In genomic region chr19:14314301-14314700, GRCm38 (mm10) we compare ENCODE assay signal across 27 mouse cellular contexts.
DNase-seq lines count a peak whose midpoint lies in the region; ATAC-seq and TF ChIP-seq lines count a peak whose summit lies in the region.
"Had no signal": no experiment of that assay in that cellular context is flagged by ENCODE, and none has a peak within 500 bp of the region (broad histone marks: within the 10 kb centered on the region; RNA-seq: fewer than 3 reads in every experiment).

No protein-coding gene starts in this region.

- H3ac ChIP-seq in myocyte (ENCODE audit: control insufficient read depth, insufficient read length): no peak overlapping the region

- peak overlapping the region; percentile 21; the same call in 1 of the 2 replicates for H3K4me2 ChIP-seq in hindbrain, postnatal 0 days (ENCODE audit: low read depth, low read length)
- H3K4me2 ChIP-seq in hindbrain, embryonic 11.5 days (replicated peaks; ENCODE audit: low read depth, low read length): no peak overlapping the region
- H3K4me2 ChIP-seq in midbrain, embryonic 16.5 days (ENCODE audit: low read length): peak overlapping the region; percentile 8
- H3K4me2 ChIP-seq in midbrain, embryonic 11.5 days: no peak overlapping the region
- H3K4me2 ChIP-seq in myocyte (ENCODE audit: low read depth): peak overlapping the region; percentile 2
- no peak overlapping the region for H3K4me2 ChIP-seq in intestine, embryonic 15.5 days (replicated peaks)
- H3K4me2 ChIP-seq: embryonic facial prominence, embryonic 13.5 days; forebrain, embryonic 13.5 days; hindbrain, embryonic 13.5 days; lung, embryonic 14.5 days; neural tube, embryonic 12.5 days had no signal

- no peaks in the 10 kb centered on the region for H3K4me1 ChIP-seq in hindbrain, postnatal 0 days (ENCODE audit: insufficient read depth, low read length)
- H3K4me1 ChIP-seq in hindbrain, embryonic 11.5 days (replicated peaks; ENCODE audit: control insufficient read depth, insufficient read depth, low read length): no peaks in the 10 kb centered on the region
- 0 out of 2 replicates have a peak, but pooled peaks cover 2% of the 10 kb centered on the region for H3K4me1 ChIP-seq in midbrain, embryonic 16.5 days (ENCODE audit: control insufficient read depth, insufficient read depth, low read length)
- no peaks in the 10 kb centered on the region for H3K4me1 ChIP-seq in midbrain, embryonic 11.5 days (ENCODE audit: control insufficient read depth, insufficient read depth, low read length)
- H3K4me1 ChIP-seq in intestine, embryonic 15.5 days (replicated peaks): no peaks in the 10 kb centered on the region
- H3K4me1 ChIP-seq: embryonic facial prominence, embryonic 13.5 days; megakaryocyte, embryonic 14.5 days; neural tube, embryonic 12.5 days had no signal

- TF ChIP-seq POLR2A in myocyte (IDR thresholded peaks at IDR 0.05; ENCODE audit: insufficient read length, low read depth): no peak

- H3K79me2 ChIP-seq in myocyte (ENCODE audit: control insufficient read depth, insufficient read depth): no peaks in the 10 kb centered on the region

- no peaks in the 10 kb centered on the region for H3K36me3 ChIP-seq in hindbrain, postnatal 0 days (ENCODE audit: insufficient read depth, low read length)
- H3K36me3 ChIP-seq in hindbrain, embryonic 11.5 days (ENCODE audit: control insufficient read depth, insufficient read depth, low read length): no peaks in the 10 kb centered on the region
- H3K36me3 ChIP-seq in midbrain, embryonic 16.5 days (ENCODE audit: control insufficient read depth, insufficient read depth, low read length): no peaks in the 10 kb centered on the region
- no peaks in the 10 kb centered on the region for H3K36me3 ChIP-seq in midbrain, embryonic 11.5 days (ENCODE audit: control insufficient read depth, insufficient read depth, low read length)
- no peaks in the 10 kb centered on the region for H3K36me3 ChIP-seq in myocyte (ENCODE audit: control insufficient read depth, insufficient read depth)
- no peaks in the 10 kb centered on the region for H3K36me3 ChIP-seq in intestine, embryonic 15.5 days
- H3K36me3 ChIP-seq: embryonic facial prominence, embryonic 13.5 days; hindbrain, embryonic 13.5 days; neural tube, embryonic 12.5 days had no signal

- H3K9me3 ChIP-seq in hindbrain, postnatal 0 days (ENCODE audit: low read length): no peaks in the 10 kb centered on the region
- no peaks in the 10 kb centered on the region for H3K9me3 ChIP-seq in hindbrain, embryonic 11.5 days (ENCODE audit: control insufficient read depth, low read length)
- no peaks in the 10 kb centered on the region for H3K9me3 ChIP-seq in midbrain, embryonic 16.5 days (replicated peaks; ENCODE audit: control insufficient read depth, low read length, poor library complexity, severe bottlenecking)
- no peaks in the 10 kb centered on the region for H3K9me3 ChIP-seq in midbrain, embryonic 11.5 days (ENCODE audit: control insufficient read depth, low read length)
- H3K9me3 ChIP-seq in intestine, embryonic 15.5 days: no peaks in the 10 kb centered on the region
- H3K9me3 ChIP-seq: embryonic facial prominence, embryonic 13.5 days; forebrain, embryonic 13.5 days; hindbrain, embryonic 13.5 days; neural tube, embryonic 12.5 days had no signal

- no peak overlapping the region for H3K27ac ChIP-seq in hindbrain, postnatal 0 days
- no peak overlapping the region for H3K27ac ChIP-seq in hindbrain, embryonic 11.5 days (ENCODE audit: low read depth, low read length)
- H3K27ac ChIP-seq in midbrain, embryonic 16.5 days (ENCODE audit: low read length): no peak overlapping the region
- H3K27ac ChIP-seq in midbrain, embryonic 11.5 days (ENCODE audit: low read depth, low read length): no peak overlapping the region
- H3K27ac ChIP-seq in intestine, embryonic 15.5 days: no peak overlapping the region
- H3K27ac ChIP-seq: embryonic facial prominence, embryonic 13.5 days; forebrain, embryonic 13.5 days; heart, adult 2 months; hindbrain, embryonic 13.5 days; left cerebral cortex, adult 2 months; liver, embryonic 14.5 days; neural tube, embryonic 12.5 days had no signal

- DNase-seq in cerebellum, postnatal 14 days: peak; percentile 5 to 35
- DNase-seq in hindbrain, postnatal 0 days (ENCODE audit: low spot score): peak; percentile 41
- no peak for DNase-seq in hindbrain, embryonic 11.5 days (ENCODE audit: low spot score)
- DNase-seq in midbrain, embryonic 11.5 days (ENCODE audit: low spot score, missing footprints): no peak
- DNase-seq: adrenal gland, postnatal 14 days; cerebellum, adult 11 months; cerebellum, postnatal 25 days; embryo, embryonic 11 days; gastrocnemius, postnatal 25 days; heart, adult 2 months; kidney, adult 9 months; kidney, postnatal 14 days; lung, embryonic 14.5 days; thymus, postnatal 14 days had no signal

- H3K4me3 ChIP-seq in hindbrain, postnatal 0 days (ENCODE audit: low read length): no peak overlapping the region
- H3K4me3 ChIP-seq in hindbrain, embryonic 11.5 days (ENCODE audit: low read depth, low read length): no peak overlapping the region
- no peak overlapping the region for H3K4me3 ChIP-seq in midbrain, embryonic 16.5 days (ENCODE audit: low read depth, low read length)
- no peak overlapping the region for H3K4me3 ChIP-seq in midbrain, embryonic 11.5 days (ENCODE audit: low read depth, low read length)
- no peak overlapping the region for H3K4me3 ChIP-seq in myocyte
- no peak overlapping the region for H3K4me3 ChIP-seq in intestine, embryonic 15.5 days (replicated peaks)
- H3K4me3 ChIP-seq: embryonic facial prominence, embryonic 13.5 days; erythroblast, embryonic 14.5 days; forebrain, embryonic 13.5 days; heart, adult 2 months; hindbrain, embryonic 13.5 days; left cerebral cortex, adult 2 months; megakaryocyte, embryonic 14.5 days; neural tube, embryonic 12.5 days had no signal

- 49% methylated on average over 7 of the region's 7 CpGs for WGBS in hindbrain, postnatal 0 days
- WGBS in hindbrain, embryonic 11.5 days: 74% methylated on average over 7 of the region's 7 CpGs
- WGBS in midbrain, embryonic 16.5 days: 52% methylated on average over 7 of the region's 7 CpGs
- WGBS in midbrain, embryonic 11.5 days: 72% methylated on average over 7 of the region's 7 CpGs
- WGBS in intestine, embryonic 15.5 days: 77% methylated on average over 7 of the region's 7 CpGs

- H3K27me3 ChIP-seq in hindbrain, postnatal 0 days (ENCODE audit: insufficient read depth, low read length): no peaks in the 10 kb centered on the region
- no peaks in the 10 kb centered on the region for H3K27me3 ChIP-seq in hindbrain, embryonic 11.5 days (ENCODE audit: control insufficient read depth, insufficient read depth, low read length)
- H3K27me3 ChIP-seq in midbrain, embryonic 16.5 days (ENCODE audit: control insufficient read depth, insufficient read depth, low read depth, low read length): 0 out of 2 replicates have a peak, but pooled peaks cover 2% of the 10 kb centered on the region
- no peaks in the 10 kb centered on the region for H3K27me3 ChIP-seq in midbrain, embryonic 11.5 days (ENCODE audit: control insufficient read depth, insufficient read depth, low read length)
- no peaks in the 10 kb centered on the region for H3K27me3 ChIP-seq in myocyte (ENCODE audit: control insufficient read depth, insufficient read depth, insufficient read length)
- H3K27me3 ChIP-seq in intestine, embryonic 15.5 days (replicated peaks): no peaks in the 10 kb centered on the region
- H3K27me3 ChIP-seq: hindbrain, embryonic 13.5 days; neural tube, embryonic 12.5 days had no signal

- no peak for ATAC-seq in cerebellum, adult (ENCODE audit: insufficient number of reproducible peaks, low FRiP score, low TSS enrichment)
- no peak for ATAC-seq in hindbrain, postnatal 0 days
- no peak for ATAC-seq in hindbrain, embryonic 11.5 days (ENCODE audit: low FRiP score)
- no peak for ATAC-seq in midbrain, embryonic 16.5 days
- no peak for ATAC-seq in midbrain, embryonic 11.5 days (ENCODE audit: low FRiP score)
- no peak for ATAC-seq in intestine, embryonic 15.5 days
- ATAC-seq: forebrain, embryonic 13.5 days; intestine, embryonic 16.5 days had no signal

- TF ChIP-seq CTCF in hindbrain, postnatal 0 days (IDR thresholded peaks at IDR 0.05; ENCODE audit: low read depth): no peak

- H3K9ac ChIP-seq in hindbrain, postnatal 0 days (replicated peaks; ENCODE audit: low read length): no peak overlapping the region
- H3K9ac ChIP-seq in hindbrain, embryonic 11.5 days (ENCODE audit: low read depth, low read length): no peak overlapping the region
- no peak overlapping the region for H3K9ac ChIP-seq in midbrain, embryonic 16.5 days (ENCODE audit: low read depth, low read length)
- H3K9ac ChIP-seq in midbrain, embryonic 11.5 days (ENCODE audit: low read length): no peak overlapping the region
- H3K9ac ChIP-seq in intestine, embryonic 15.5 days: no peak overlapping the region
- H3K9ac ChIP-seq: embryonic facial prominence, embryonic 13.5 days; forebrain, embryonic 13.5 days; hindbrain, embryonic 13.5 days; liver, embryonic 14.5 days; lung, embryonic 14.5 days; neural tube, embryonic 12.5 days had no signal

TF ChIP-seq in myocyte, 11 proteins besides CTCF, POLR2A, EP300 and RAD21:
- no peak for TF ChIP-seq USF1 (IDR thresholded peaks at IDR 0.05; ENCODE audit: low read depth)
- no peak for TF ChIP-seq POLR2AphosphoS2 (IDR thresholded peaks at IDR 0.05; ENCODE audit: insufficient read length, low read depth)
- TF ChIP-seq REST (IDR thresholded peaks at IDR 0.05; ENCODE audit: insufficient read depth, insufficient read length): no peak
- TF ChIP-seq CEBPB (IDR thresholded peaks at IDR 0.05; ENCODE audit: insufficient read depth, poor library complexity, severe bottlenecking): no peak
- no peak for TF ChIP-seq MYOG (IDR thresholded peaks at IDR 0.05; ENCODE audit: control insufficient read depth in 1 of 3, insufficient read depth in 1 of 3, insufficient read length in 2 of 3, low read depth in 2 of 3)
- no peak for TF ChIP-seq MAX (IDR thresholded peaks at IDR 0.05; ENCODE audit: low read depth)
- no peak for TF ChIP-seq TCF12 (IDR thresholded peaks at IDR 0.05; ENCODE audit: insufficient read depth, poor library complexity, severe bottlenecking)
- no peak for TF ChIP-seq E2F4 (IDR thresholded peaks at IDR 0.05; ENCODE audit: insufficient read depth)
- TF ChIP-seq TCF3 (IDR thresholded peaks at IDR 0.05; ENCODE audit: insufficient read length, low read depth): no peak
- TF ChIP-seq SRF (IDR thresholded peaks at IDR 0.05; ENCODE audit: control insufficient read depth, insufficient read length, low read depth): no peak
- TF ChIP-seq MYOD1 (IDR thresholded peaks at IDR 0.05; ENCODE audit: control insufficient read depth in 1 of 3, insufficient read length in 2 of 3, low read depth in 2 of 3): no peak

Comparison
In these comparisons a context has a peak if more than half of its experiments do, and no peak if none do; other contexts are left out.
1. DNase-seq: peak in cerebellum, postnatal 14 days (2 of 2) and hindbrain, postnatal 0 days (single experiment); none in hindbrain, embryonic 11.5 days (single experiment) and midbrain, embryonic 11.5 days (single experiment).
2. H3K4me2 ChIP-seq: peak in hindbrain, postnatal 0 days (single experiment), midbrain, embryonic 16.5 days (single experiment) and myocyte (single experiment); none in hindbrain, embryonic 11.5 days (single experiment), midbrain, embryonic 11.5 days (single experiment) and intestine, embryonic 15.5 days (single experiment).